ENCODE assay signal across 9 mouse cellular contexts in the genomic region with DNA sequence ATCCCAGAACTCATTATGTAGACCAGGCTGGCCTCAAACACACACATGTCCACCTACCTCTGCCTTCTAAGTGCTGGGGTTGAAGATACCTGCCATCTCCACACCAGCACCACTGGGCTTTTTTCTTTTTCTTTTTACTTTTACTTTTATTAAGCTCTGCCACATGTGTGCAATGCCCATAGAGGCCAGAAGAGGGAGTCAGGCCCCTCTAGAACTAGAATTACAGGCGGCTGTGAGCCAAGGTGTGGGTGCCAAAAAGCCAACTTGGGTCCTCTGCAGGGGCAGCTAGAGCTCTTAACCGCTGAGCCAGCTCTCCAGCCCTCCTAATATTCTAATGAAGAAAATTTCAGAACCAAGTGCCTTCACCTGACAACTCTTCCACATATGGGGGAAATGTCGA. TPM values are rescaled to one million over a fixed set of nuclear protein-coding genes. Genes with fewer than 3 reads are reported as not detected.
DNase-seq lines count a peak whose midpoint lies in the region; ATAC-seq and TF ChIP-seq lines count a peak whose summit lies in the region.
"Had no signal": no experiment of that assay in that cellular context is flagged by ENCODE, and none has a peak within 500 bp of the region (broad histone marks: within the 10 kb centered on the region; RNA-seq: fewer than 3 reads in every experiment).

No protein-coding gene starts in this region.

- WGBS in liver, adult 2 months = 41% methylated on average over 3 of the region's 3 CpGs
- 34% methylated on average over 3 of the region's 3 CpGs for WGBS in liver, embryonic 12.5 days (ENCODE audit: insufficient replicate concordance)

- H3K27ac ChIP-seq in liver, adult 2 months (replicated peaks; ENCODE audit: insufficient read depth, low read depth, low read length) = no peak overlapping the region
- H3K27ac ChIP-seq in liver, embryonic 12.5 days = no peak overlapping the region
- H3K27ac ChIP-seq: lung, embryonic 15.5 days had no signal

- ATAC-seq in cerebellum, adult (ENCODE audit: insufficient number of reproducible peaks, low FRiP score, low TSS enrichment) = no peak
- no peak for ATAC-seq in liver, embryonic 12.5 days

- H3K4me2 ChIP-seq in liver, embryonic 12.5 days = no peak overlapping the region

- H3K27me3 ChIP-seq in liver, adult 2 months (ENCODE audit: control insufficient read depth, insufficient read depth, low read length) = no peaks in the 10 kb centered on the region
- peaks cover 4% of the 10 kb centered on the region; the same call in 1 of the 2 replicates for H3K27me3 ChIP-seq in liver, embryonic 12.5 days (replicated peaks)
- H3K27me3 ChIP-seq in splenic B cell, adult 2 months (ENCODE audit: control insufficient read depth, insufficient read depth, low read length, poor library complexity, severe bottlenecking) = no peaks in the 10 kb centered on the region
- H3K27me3 ChIP-seq: lung, embryonic 15.5 days had no signal

- peak; percentile 64 to 77 for DNase-seq in cerebellum, postnatal 14 days
- DNase-seq in liver, adult 2 months (ENCODE audit: extremely low read depth, low read depth, low spot score) = no peak
- peak; percentile 70 for DNase-seq in induced T-regulatory cell, adult 2 months (ENCODE audit: low read depth)
- peak; percentile 59 for DNase-seq in splenic B cell, adult 2 months (ENCODE audit: low read depth, low spot score)
- no peak for DNase-seq in neural tube, embryonic 10.5 days (ENCODE audit: extremely low spot score, low spot score)
- DNase-seq in urinary bladder, postnatal 10 days (ENCODE audit: low spot score) = no peak

- peaks cover 5% of the 10 kb centered on the region for H3K4me1 ChIP-seq in liver, adult 2 months (ENCODE audit: control insufficient read depth, insufficient read depth, low read length)
- H3K4me1 ChIP-seq in liver, embryonic 12.5 days = peaks cover 37% of the 10 kb centered on the region

- H3K9ac ChIP-seq in liver, adult 2 months (ENCODE audit: low read depth, low read length) = no peak overlapping the region
- no peak overlapping the region for H3K9ac ChIP-seq in liver, embryonic 12.5 days
- H3K9ac ChIP-seq: lung, embryonic 15.5 days had no signal

- peak; percentile 41; the same call in 1 of the 2 replicates for TF ChIP-seq CTCF in liver, adult 2 months (IDR thresholded peaks at IDR 0.05; ENCODE audit: low read depth, low read length)

- no peaks in the 10 kb centered on the region for H3K9me3 ChIP-seq in liver, embryonic 12.5 days (replicated peaks)
- H3K9me3 ChIP-seq: lung, embryonic 15.5 days had no signal

- no peak for TF ChIP-seq POLR2A in liver, adult 2 months (IDR thresholded peaks at IDR 0.05; ENCODE audit: extremely low read depth, insufficient read depth, low read length)

- no peaks in the 10 kb centered on the region for H3K79me2 ChIP-seq in liver, adult 2 months (ENCODE audit: control insufficient read depth, insufficient read depth, low read length)

- no peak overlapping the region for H3K4me3 ChIP-seq in liver, adult 2 months (ENCODE audit: insufficient read depth, low read depth, low read length)
- no peak overlapping the region for H3K4me3 ChIP-seq in liver, embryonic 12.5 days
- H3K4me3 ChIP-seq: lung, embryonic 15.5 days had no signal

- H3K36me3 ChIP-seq in liver, adult 2 months (ENCODE audit: control insufficient read depth, insufficient read depth, low read length) = no peaks in the 10 kb centered on the region
- no peaks in the 10 kb centered on the region for H3K36me3 ChIP-seq in liver, embryonic 12.5 days
- H3K36me3 ChIP-seq in splenic B cell, adult 2 months (ENCODE audit: control insufficient read depth, insufficient read depth, low read length, poor library complexity, severe bottlenecking) = no peaks in the 10 kb centered on the region
- H3K36me3 ChIP-seq: lung, embryonic 15.5 days had no signal

RNA-seq across cellular contexts. Expression of gene Ppp2r5c, which starts 30.7 kb away (rescaled TPM):
- 28.3 and 29.4 TPM in 2 replicates for total RNA-seq in liver, adult 2 months (2014; rRNA removed)
- polyA plus RNA-seq in liver, adult 2 months (2012; rRNA removed) = 12.5 and 15.2 TPM in 2 replicates
- 103 and 105 TPM in 2 replicates for polyA plus RNA-seq in liver, embryonic 12.5 days (2016; fragmentation: Nextera tagmentation; extraction: Ambion mirVana)

Comparison
In these comparisons a context has a peak if more than half of its experiments do, and no peak if none do; other contexts are left out.
1. DNase-seq: peak in cerebellum, postnatal 14 days (2 of 2), induced T-regulatory cell, adult 2 months (single experiment) and splenic B cell, adult 2 months (single experiment); none in liver, adult 2 months (single experiment), neural tube, embryonic 10.5 days (single experiment) and urinary bladder, postnatal 10 days (single experiment).